Mouse (Mus musculus): ENCODE measurements at regions not wholly inside any gene's neighbourhood (a gene's known extent, or its start where the extent isn't known, plus 50 kb on each side); places are given as distances from the start of the nearest gene placed in this dataset.

DNA sequence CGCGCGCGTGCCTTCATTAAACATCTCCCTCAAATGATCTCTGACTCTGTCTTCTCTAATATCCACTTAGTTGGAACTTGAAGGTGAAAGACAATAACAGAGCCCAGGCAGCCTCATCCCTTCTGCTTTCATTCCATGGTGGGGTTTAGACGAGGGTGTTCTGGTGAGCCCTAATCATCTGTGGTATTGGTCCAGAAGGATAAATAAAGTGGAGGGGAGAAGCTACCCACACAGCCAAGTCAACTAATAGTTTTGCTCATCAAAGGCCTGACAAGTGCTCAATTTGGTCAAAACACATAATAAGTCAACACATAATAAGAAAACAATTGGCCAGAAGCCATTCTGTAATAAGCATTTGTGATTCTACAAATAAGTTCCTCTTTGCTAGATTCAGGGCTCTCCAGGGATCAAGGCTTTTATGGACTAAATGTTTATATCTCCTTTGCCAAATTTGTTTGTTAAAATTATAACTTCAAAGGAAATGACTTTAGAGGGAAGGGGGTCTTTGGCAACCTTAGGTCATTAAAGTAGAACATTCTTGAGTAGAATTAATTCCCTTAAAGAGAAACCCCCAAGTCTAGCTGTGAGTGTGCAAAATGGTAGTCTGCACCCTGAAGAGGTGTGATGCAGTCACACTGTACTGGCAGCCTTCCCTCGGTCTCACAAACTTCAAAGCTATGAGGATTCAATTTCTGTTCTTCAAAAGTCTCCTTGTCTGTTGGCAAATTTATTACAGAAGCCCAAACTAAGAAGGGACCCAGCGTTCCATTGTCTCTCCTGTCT, 186.5 kb downstream of the Sec23a start:
- TF ChIP-seq CTCF (IDR thresholded peaks at IDR 0.05): no peak
- TF ChIP-seq EP300 (IDR thresholded peaks at IDR 0.05): no peak

Measured in lung, postnatal 0 days (tissue).